Mouse (Mus musculus) thymus, adult 2 months (tissue): ENCODE results near the gene Nceh1.

Experiments
- CTCF ChIP-seq: fragments of 200-500 bp; IDR thresholded peaks from 2 replicates; pipeline ENCODE4 v1.5.1; 2012; ENCODE audit warnings: mild to moderate bottlenecking, control low read depth, low read length, moderate library complexity, borderline replicate concordance; ENCODE audit not compliant: control insufficient read depth, poor library complexity, insufficient read depth; ENCODE audit errors: extremely low read depth
- POLR2A ChIP-seq: fragments of 200-500 bp; IDR thresholded peaks from 2 replicates; pipeline ENCODE4 v1.6.1; 2012; ENCODE audit warnings: mild to moderate bottlenecking, low read length, control low read depth, moderate library complexity; ENCODE audit not compliant: control insufficient read depth, poor library complexity, insufficient read depth; ENCODE audit errors: extremely low read depth

DNA sequence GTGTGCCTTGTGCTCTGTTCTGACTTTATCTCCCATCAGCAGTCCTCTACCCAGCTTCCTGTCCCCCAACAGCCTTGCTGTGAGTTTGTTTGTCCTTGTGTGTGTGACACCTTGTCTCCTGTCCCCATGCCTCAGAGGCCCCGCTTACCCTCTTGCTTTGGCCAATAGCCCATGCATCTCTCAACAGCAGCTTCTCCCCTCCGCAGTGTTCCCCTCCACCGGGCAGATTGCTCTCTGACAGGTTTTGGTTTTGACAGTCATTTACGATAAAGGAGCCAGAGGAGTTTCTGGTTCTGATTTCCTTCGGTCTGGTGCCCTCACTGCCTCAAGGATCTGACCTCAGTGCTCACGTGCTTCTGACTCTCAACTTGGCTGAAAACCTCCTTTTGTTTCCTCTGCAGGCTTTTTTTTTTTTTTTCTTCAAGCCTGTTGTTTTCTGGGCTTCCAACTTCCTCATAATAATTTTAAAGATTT is 11.1 kb downstream of the Nceh1 start:
- TF ChIP-seq CTCF (no peak), POLR2A (no peak)
